Mouse (Mus musculus) olfactory bulb, adult 2 months (tissue): ENCODE data around the gene Cars2.

Experiments
- CTCF ChIP-seq: fragments of 200-500 bp; IDR thresholded peaks from 2 replicates; pipeline ENCODE4 v1.5.1; 2012; ENCODE audit warnings: low read depth, mild to moderate bottlenecking, low read length, moderate library complexity; ENCODE audit not compliant: insufficient read depth
- POLR2A ChIP-seq: fragments of 200-500 bp; IDR thresholded peaks from 2 replicates; pipeline ENCODE4 v1.6.1; 2012; ENCODE audit warnings: mild to moderate bottlenecking, low read depth, low read length, moderate library complexity; ENCODE audit not compliant: insufficient read depth

- no peak for TF ChIP-seq POLR2A
- no peak for TF ChIP-seq CTCF
Measured at GRCm38 (mm10) chr8:11557424-11557767, 6.8 kb upstream of the Cars2 start.
